ENCODE assay signal across 34 mouse cellular contexts in the genomic region with DNA sequence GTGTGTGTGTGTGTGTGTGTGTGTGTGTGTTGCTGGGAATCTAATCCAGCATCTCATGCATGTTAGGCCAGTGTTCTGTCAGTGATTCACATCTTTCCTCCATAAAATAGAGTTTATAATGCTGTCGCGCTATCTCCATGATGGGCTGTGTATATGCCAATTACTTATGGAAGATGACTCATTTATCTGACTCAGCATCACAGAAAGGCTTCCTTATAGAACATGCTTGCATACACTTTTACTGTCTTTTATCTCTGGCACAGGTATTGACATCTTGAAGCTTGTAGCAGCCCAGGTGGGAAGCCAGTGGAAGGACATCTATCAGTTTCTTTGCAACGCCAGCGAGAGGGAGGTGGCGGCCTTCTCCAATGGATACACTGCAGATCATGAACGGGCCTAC.
"Had no signal": no experiment of that assay in that cellular context is flagged by ENCODE, and none has a peak within 500 bp of the region (broad histone marks: within the 10 kb centered on the region; RNA-seq: fewer than 3 reads in every experiment).

No protein-coding gene starts in this region.

- H3K36me3 ChIP-seq: heart, embryonic 12.5 days; heart, embryonic 15.5 days; intestine, embryonic 15.5 days had no signal

- H3K27me3 ChIP-seq: heart, embryonic 12.5 days; heart, embryonic 13.5 days; heart, embryonic 15.5 days; hindbrain, embryonic 13.5 days; hindbrain, embryonic 15.5 days; intestine, embryonic 15.5 days; kidney, embryonic 15.5 days had no signal

- H3K9ac ChIP-seq: heart, embryonic 12.5 days; heart, embryonic 13.5 days; heart, embryonic 15.5 days; hindbrain, embryonic 13.5 days; hindbrain, embryonic 14.5 days; hindbrain, embryonic 15.5 days; intestine, embryonic 15.5 days; kidney, embryonic 15.5 days had no signal

- DNase-seq: heart, postnatal 10 days; heart, postnatal 14 days; heart, postnatal 36 days; heart, postnatal 4 days; kidney, adult 11 months; kidney, adult 18-20 months; kidney, adult 2 months; kidney, adult 8-10 months; kidney, adult 9 months; kidney, postnatal 10 days; kidney, postnatal 14 days; kidney, postnatal 25 days; kidney, postnatal 36 days; kidney, postnatal 4 days; layer of hippocampus, adult 9-11 months; layer of hippocampus, postnatal 36 days had no signal

- H3K27ac ChIP-seq: heart, embryonic 10.5 days; heart, embryonic 13.5 days; heart, embryonic 15.5 days; hindbrain, embryonic 10.5 days; hindbrain, embryonic 13.5 days; hindbrain, embryonic 14.5 days; hindbrain, embryonic 15.5 days; intestine, embryonic 15.5 days; kidney, embryonic 15.5 days; kidney, postnatal 0 days; layer of hippocampus, adult 2 months; left cerebral cortex, adult 2 months had no signal

- H3K4me2 ChIP-seq: heart, embryonic 11.5 days; heart, embryonic 12.5 days; heart, embryonic 13.5 days; heart, embryonic 15.5 days; hindbrain, embryonic 13.5 days; hindbrain, embryonic 14.5 days; hindbrain, embryonic 15.5 days; intestine, embryonic 15.5 days; kidney, embryonic 15.5 days had no signal

- H3K4me3 ChIP-seq: heart, embryonic 10.5 days; heart, embryonic 12.5 days; heart, embryonic 13.5 days; heart, embryonic 15.5 days; hindbrain, embryonic 10.5 days; hindbrain, embryonic 13.5 days; hindbrain, embryonic 15.5 days; intestine, embryonic 15.5 days; kidney, embryonic 15.5 days; layer of hippocampus, adult 2 months; left cerebral cortex, adult 2 months had no signal

- H3K9me3 ChIP-seq: heart, embryonic 10.5 days; heart, embryonic 12.5 days; heart, embryonic 13.5 days; heart, embryonic 15.5 days; hindbrain, embryonic 10.5 days; hindbrain, embryonic 13.5 days; hindbrain, embryonic 15.5 days; intestine, embryonic 15.5 days; kidney, embryonic 15.5 days had no signal

- ATAC-seq: hindbrain, embryonic 16.5 days; inflammation-experienced regulatory T-cells, adult 6 months; intestine, embryonic 15.5 days; intestine, embryonic 16.5 days; intestine, postnatal 0 days had no signal

- H3K4me1 ChIP-seq: heart, embryonic 10.5 days; heart, embryonic 12.5 days; heart, embryonic 13.5 days; heart, embryonic 15.5 days; hindbrain, embryonic 10.5 days; hindbrain, embryonic 15.5 days; intestine, embryonic 15.5 days; kidney, embryonic 15.5 days had no signal
